Mouse (Mus musculus): ENCODE results near the gene Mrgpre. TPM values are rescaled to one million over a fixed set of nuclear protein-coding genes. Genes with fewer than 3 reads are reported as not detected.

Mrgpre gene
- 6.4 and 10.5 TPM in 2 replicates for polyA plus RNA-seq (2012; rRNA removed)

DNA sequence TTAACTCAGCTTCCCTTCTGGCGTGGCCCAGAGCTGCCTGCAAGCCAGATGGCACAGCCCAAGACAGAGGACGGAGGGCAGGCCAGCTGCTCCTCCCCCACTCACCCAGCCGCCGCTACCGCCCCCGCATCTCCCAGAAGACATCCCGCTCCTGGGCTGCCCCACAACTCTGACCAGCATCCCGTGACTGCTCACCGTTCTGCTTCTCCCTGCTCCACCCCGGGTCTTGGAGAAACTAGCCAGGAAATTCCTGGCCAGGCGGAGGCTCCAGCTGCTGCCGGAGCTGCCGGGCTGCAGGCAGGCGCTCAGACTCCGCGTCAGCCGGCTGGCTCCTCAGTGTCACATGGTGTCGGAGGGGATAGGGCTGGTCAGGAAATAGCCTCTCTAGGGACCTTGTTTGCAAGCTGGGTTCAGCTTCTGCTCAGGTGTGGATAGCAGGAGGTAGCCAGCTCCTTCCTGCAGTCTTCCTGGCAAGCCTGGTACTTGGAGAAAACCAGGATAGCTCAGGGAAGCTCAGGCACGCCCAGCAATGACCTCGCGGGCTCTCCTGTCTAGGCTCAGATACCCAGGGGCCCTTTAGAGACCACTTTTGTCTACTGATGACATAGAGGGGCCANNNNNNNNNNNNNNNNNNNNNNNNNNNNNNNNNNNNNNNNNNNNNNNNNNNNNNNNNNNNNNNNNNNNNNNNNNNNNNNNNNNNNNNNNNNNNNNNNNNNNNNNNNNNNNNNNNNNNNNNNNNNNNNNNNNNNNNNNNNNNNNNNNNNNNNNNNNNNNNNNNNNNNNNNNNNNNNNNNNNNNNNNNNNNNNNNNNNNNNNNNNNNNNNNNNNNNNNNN, at the start of gene Mrgpre:
Gene Mrgpre (minus strand): TSS at position 505 of the 834 bp plus-strand sequence.
- DNase-seq (ENCODE audit: low read depth), result peak; percentile 86
- no peak for TF ChIP-seq CTCF (IDR thresholded peaks at IDR 0.05; ENCODE audit: borderline replicate concordance, extremely low read depth, insufficient read depth, insufficient read length)
- TF ChIP-seq POLR2A (IDR thresholded peaks at IDR 0.05; ENCODE audit: borderline replicate concordance, extremely low read depth, insufficient read depth, insufficient read length, poor library complexity, severe bottlenecking), result peak; percentile 27; the same call in 1 of the 2 replicates

DNA sequence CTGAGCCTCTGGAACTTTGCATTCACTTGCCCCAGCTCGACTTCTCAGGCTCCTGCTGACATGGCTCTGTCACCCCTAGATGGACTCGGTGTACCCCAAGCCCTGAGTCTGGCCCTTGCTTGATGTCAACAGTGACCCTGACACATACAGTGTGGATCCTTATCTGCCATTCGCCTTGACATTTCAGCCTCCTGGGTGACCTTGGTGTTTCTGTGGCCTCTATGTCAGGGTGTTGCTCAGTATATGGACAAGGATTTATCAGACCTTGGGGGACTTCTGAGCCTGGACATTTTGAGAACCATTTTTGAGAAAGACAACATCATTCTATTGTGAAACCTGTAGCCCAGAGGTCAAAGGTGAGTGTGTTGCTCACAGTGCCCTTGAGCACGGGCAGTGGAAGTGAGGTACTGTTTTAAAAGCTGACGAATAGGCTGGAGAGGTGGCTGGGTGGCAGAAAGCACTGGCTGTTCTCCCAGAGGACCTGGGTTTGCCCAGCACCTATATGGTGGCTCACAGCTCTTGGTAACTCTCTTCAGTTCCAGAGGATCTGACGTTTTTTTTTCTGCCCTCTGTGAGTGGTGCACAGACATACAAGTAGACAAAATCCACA, 49.4 kb upstream of the Mrgpre start:
- no peak for DNase-seq (ENCODE audit: low read depth)
- TF ChIP-seq POLR2A (IDR thresholded peaks at IDR 0.05; ENCODE audit: borderline replicate concordance, extremely low read depth, insufficient read depth, insufficient read length, poor library complexity, severe bottlenecking), result no peak
- no peak for TF ChIP-seq CTCF (IDR thresholded peaks at IDR 0.05; ENCODE audit: borderline replicate concordance, extremely low read depth, insufficient read depth, insufficient read length)

GRCm38 (mm10) chr7:143832611-143833010, 48.3 kb upstream of the Mrgpre start:
- no peak for DNase-seq (ENCODE audit: low read depth)
- TF ChIP-seq POLR2A (IDR thresholded peaks at IDR 0.05; ENCODE audit: borderline replicate concordance, extremely low read depth, insufficient read depth, insufficient read length, poor library complexity, severe bottlenecking), result no peak
- no peak for TF ChIP-seq CTCF (IDR thresholded peaks at IDR 0.05; ENCODE audit: borderline replicate concordance, extremely low read depth, insufficient read depth, insufficient read length)

- TF ChIP-seq POLR2A (IDR thresholded peaks at IDR 0.05; ENCODE audit: borderline replicate concordance, extremely low read depth, insufficient read depth, insufficient read length, poor library complexity, severe bottlenecking) (no peak), CTCF (IDR thresholded peaks at IDR 0.05; ENCODE audit: borderline replicate concordance, extremely low read depth, insufficient read depth, insufficient read length) (no peak)
- no peak for DNase-seq (ENCODE audit: low read depth)
These were observed 47.9 kb upstream of the Mrgpre start for GRCm38 (mm10) chr7:143832196-143832595.

DNA sequence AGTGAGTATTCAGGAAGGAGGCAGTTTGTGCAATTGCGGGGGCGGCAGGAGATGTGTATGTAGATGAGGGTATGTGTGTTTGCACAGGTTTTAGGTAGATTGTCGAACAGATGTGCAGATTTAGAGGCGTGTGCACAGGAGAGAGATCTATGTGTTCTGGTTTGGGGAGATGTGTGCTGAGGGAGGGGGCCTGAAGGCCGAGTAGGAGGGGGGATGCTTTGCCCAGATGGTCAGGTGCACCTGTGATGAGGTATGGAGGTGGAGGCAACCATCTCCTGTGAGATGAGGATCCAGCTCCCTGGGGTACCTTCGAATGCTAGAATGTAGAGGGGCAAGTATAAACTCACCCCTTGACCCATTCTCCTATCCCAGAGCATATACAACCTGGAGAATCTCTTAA, 46.1 kb upstream of the Mrgpre start:
- TF ChIP-seq POLR2A (IDR thresholded peaks at IDR 0.05; ENCODE audit: borderline replicate concordance, extremely low read depth, insufficient read depth, insufficient read length, poor library complexity, severe bottlenecking) (no peak), CTCF (IDR thresholded peaks at IDR 0.05; ENCODE audit: borderline replicate concordance, extremely low read depth, insufficient read depth, insufficient read length) (no peak)
- DNase-seq (ENCODE audit: low read depth), result no peak

GRCm38 (mm10) chr7:143829504-143830331, 45.4 kb upstream of the Mrgpre start:
- TF ChIP-seq POLR2A (IDR thresholded peaks at IDR 0.05; ENCODE audit: borderline replicate concordance, extremely low read depth, insufficient read depth, insufficient read length, poor library complexity, severe bottlenecking) (peak; percentile 24; the same call in 1 of the 2 replicates), CTCF (IDR thresholded peaks at IDR 0.05; ENCODE audit: borderline replicate concordance, extremely low read depth, insufficient read depth, insufficient read length) (peak; percentile 88)
- DNase-seq (ENCODE audit: low read depth), result peak; percentile 100

DNA sequence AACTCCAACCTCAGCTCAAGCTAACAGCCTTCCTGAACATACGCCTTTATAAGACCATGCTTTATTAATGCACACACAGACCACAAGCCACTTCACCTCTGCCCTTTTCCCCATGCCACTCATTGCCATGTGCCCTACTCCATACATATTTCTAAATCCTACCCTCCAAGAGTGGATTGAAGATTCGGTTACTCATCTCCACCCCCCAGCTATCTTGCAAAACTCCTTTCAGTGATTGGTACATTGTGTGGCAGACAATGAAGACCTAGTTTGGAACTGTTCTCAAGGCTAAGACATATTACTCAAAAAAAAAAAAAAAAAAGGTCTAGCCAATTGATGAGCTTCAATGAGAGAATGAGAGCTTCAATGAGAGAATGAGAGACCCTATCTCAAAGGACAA, 42.7 kb upstream of the Mrgpre start:
- TF ChIP-seq POLR2A (IDR thresholded peaks at IDR 0.05; ENCODE audit: borderline replicate concordance, extremely low read depth, insufficient read depth, insufficient read length, poor library complexity, severe bottlenecking) (no peak), CTCF (IDR thresholded peaks at IDR 0.05; ENCODE audit: borderline replicate concordance, extremely low read depth, insufficient read depth, insufficient read length) (no peak)

GRCm38 (mm10) chr7:143823266-143823605, 38.9 kb upstream of the Mrgpre start:
- TF ChIP-seq POLR2A (IDR thresholded peaks at IDR 0.05; ENCODE audit: borderline replicate concordance, extremely low read depth, insufficient read depth, insufficient read length, poor library complexity, severe bottlenecking), result no peak
- no peak for TF ChIP-seq CTCF (IDR thresholded peaks at IDR 0.05; ENCODE audit: borderline replicate concordance, extremely low read depth, insufficient read depth, insufficient read length)
- no peak for DNase-seq (ENCODE audit: low read depth)

More for the DNA sequence above, 42.7 kb upstream of the Mrgpre start:
- DNase-seq (ENCODE audit: low read depth), result no peak

GRCm38 (mm10) chr7:143822375-143823265, 38.3 kb upstream of the Mrgpre start, which contains the start of the genes Nadsyn1 and Dhcr7:
Gene Nadsyn1, minus strand, starts transcription at chr7:143822849.
Gene Dhcr7, plus strand, starts transcription at chr7:143823145.
- DNase-seq (ENCODE audit: low read depth), result peak; percentile 100
- TF ChIP-seq POLR2A (IDR thresholded peaks at IDR 0.05; ENCODE audit: borderline replicate concordance, extremely low read depth, insufficient read depth, insufficient read length, poor library complexity, severe bottlenecking), result peak; percentile 32; the same call in 1 of the 2 replicates
- TF ChIP-seq CTCF (IDR thresholded peaks at IDR 0.05; ENCODE audit: borderline replicate concordance, extremely low read depth, insufficient read depth, insufficient read length), result no peak

DNA sequence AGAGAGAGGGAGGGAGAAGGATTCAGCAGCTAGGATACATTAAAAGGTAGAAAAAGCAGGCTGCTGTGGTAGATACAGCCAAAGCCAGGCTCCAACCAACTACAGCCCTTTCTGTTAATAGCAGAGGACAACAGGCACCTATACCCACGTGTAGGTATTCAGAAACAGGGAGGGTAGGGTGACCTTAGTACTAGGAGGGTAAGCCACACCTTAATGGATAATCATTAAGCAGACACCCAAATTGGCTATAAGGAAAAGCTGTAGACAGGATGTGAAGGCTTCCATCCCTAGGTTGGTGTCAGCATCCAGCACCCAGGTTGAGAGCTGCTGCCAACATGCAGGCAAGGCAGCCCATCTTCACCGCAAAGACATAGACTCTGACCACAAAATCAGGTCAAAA, 36.9 kb upstream of the Mrgpre start:
- DNase-seq (ENCODE audit: low read depth), result no peak
- TF ChIP-seq POLR2A (IDR thresholded peaks at IDR 0.05; ENCODE audit: borderline replicate concordance, extremely low read depth, insufficient read depth, insufficient read length, poor library complexity, severe bottlenecking), result no peak
- no peak for TF ChIP-seq CTCF (IDR thresholded peaks at IDR 0.05; ENCODE audit: borderline replicate concordance, extremely low read depth, insufficient read depth, insufficient read length)

Measured in brain, embryonic 14.5 days (tissue).